Mouse (Mus musculus) hindbrain, embryonic 10.5 days (tissue): ENCODE results near the gene Gja8. TPM values are rescaled to one million over a fixed set of nuclear protein-coding genes. Genes with fewer than 3 reads are reported as not detected.

Experiments
- DNase-seq: peaks from one replicate; pipeline ENCODE4 v3.0.0-alpha.2; 2017; ENCODE audit warnings: low spot score
- H3K27ac ChIP-seq: fragments of 300-500 bp; sonication (generic); 2 replicates; pipeline ENCODE4 v1.5.1; 2016; ENCODE audit warnings: mild to moderate bottlenecking, moderate library complexity
- H3K27me3 ChIP-seq: fragments of 300-500 bp; sonication (generic); 2 replicates; pipeline ENCODE4 v1.6.1; 2016; ENCODE audit warnings: mild to moderate bottlenecking; ENCODE audit not compliant: poor library complexity, insufficient read depth, severe bottlenecking
- H3K36me3 ChIP-seq: fragments of 300-500 bp; sonication (generic); 2 replicates; pipeline ENCODE4 v1.6.1; 2016; ENCODE audit warnings: mild to moderate bottlenecking, moderate library complexity
- H3K4me1 ChIP-seq: fragments of 300-500 bp; sonication (generic); replicated peaks from 2 replicates; pipeline ENCODE4 v1.6.1; 2016; ENCODE audit warnings: mild to moderate bottlenecking
- H3K4me3 ChIP-seq: fragments of 300-500 bp; sonication (generic); 2 replicates; pipeline ENCODE4 v1.5.1; 2016; ENCODE audit warnings: mild to moderate bottlenecking, moderate library complexity
- H3K9me3 ChIP-seq: fragments of 300-500 bp; sonication (generic); 2 replicates; pipeline ENCODE4 v1.6.1; 2016; ENCODE audit warnings: mild to moderate bottlenecking, moderate library complexity
- WGBS: fragments of 180-500 bp; shearing (Covaris S2); methylation state at CpG from one replicate; pipeline ENCODE4 v1.1.7; 2016; 5-methylcytosine and 5-hydroxymethylcytosine counted together
- polyA plus RNA-seq: library from polyadenylated mRNA; unstranded; fragments of >200 nt; fragmentation: Nextera tagmentation; extraction: Ambion mirVana; gene quantifications from 2 replicates; pipeline ENCODE4 v1.2.1, GENCODE M21; 2016

Gja8 gene
- polyA plus RNA-seq, 1 experiment from 2014 or later, result not detected

DNA sequence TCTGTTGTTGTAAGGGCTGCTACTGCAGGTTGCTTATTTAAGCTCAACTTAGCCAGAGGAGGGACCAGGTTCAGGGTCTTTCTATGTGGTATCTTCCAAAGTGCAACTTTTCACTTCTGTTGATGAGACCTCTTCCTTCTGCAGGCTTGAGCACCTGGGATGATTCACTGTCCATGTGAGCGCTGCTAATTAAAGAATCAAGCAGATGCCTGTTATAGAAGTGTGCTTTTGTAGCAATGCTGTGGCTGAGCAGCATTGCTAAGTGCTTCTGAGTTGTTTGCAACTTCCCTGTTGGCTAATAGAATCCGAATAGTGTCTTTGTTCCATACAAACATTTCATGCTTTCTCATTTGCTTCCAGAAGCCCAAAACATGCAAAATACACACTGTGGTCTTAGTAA, 55.5 kb downstream of the Gja8 start:
- 96% methylated on average over 2 of the region's 2 CpGs for WGBS
- H3K27me3 ChIP-seq, result no peaks in the 10 kb centered on the region
- H3K4me3 ChIP-seq, result no peak overlapping the region
- no peaks in the 10 kb centered on the region for H3K4me1 ChIP-seq
- H3K9me3 ChIP-seq, result no peaks in the 10 kb centered on the region
- DNase-seq, result no peak
- no peak overlapping the region for H3K27ac ChIP-seq
- peaks cover 75% of the 10 kb centered on the region for H3K36me3 ChIP-seq

DNA sequence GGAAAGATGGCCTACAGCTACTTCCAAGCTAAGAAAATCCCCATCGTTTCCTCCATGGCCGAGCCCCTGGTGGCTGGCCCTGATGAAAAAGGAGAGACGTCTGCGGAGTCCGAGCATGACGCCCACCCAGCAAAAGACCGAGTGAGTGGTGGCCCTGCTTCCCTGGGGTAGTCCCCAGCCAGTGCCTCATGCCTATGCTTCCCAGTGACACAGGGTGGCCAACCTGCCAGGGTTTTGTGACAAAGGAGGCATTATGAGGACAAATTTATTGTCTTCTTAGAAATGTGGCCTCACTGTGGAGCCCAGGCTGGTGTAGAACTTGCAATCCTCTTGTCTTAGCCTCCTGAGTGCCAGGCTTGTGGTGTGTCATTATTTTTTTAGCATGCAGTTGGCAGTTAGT, 56.7 kb downstream of the Gja8 start:
- peaks cover 63% of the 10 kb centered on the region for H3K36me3 ChIP-seq
- H3K9me3 ChIP-seq, result no peaks in the 10 kb centered on the region
- H3K4me3 ChIP-seq, result no peak overlapping the region
- no peaks in the 10 kb centered on the region for H3K4me1 ChIP-seq
- no peak for DNase-seq
- H3K27ac ChIP-seq, result no peak overlapping the region
- H3K27me3 ChIP-seq, result no peaks in the 10 kb centered on the region
- 94% methylated on average over 7 of the region's 7 CpGs for WGBS

DNA sequence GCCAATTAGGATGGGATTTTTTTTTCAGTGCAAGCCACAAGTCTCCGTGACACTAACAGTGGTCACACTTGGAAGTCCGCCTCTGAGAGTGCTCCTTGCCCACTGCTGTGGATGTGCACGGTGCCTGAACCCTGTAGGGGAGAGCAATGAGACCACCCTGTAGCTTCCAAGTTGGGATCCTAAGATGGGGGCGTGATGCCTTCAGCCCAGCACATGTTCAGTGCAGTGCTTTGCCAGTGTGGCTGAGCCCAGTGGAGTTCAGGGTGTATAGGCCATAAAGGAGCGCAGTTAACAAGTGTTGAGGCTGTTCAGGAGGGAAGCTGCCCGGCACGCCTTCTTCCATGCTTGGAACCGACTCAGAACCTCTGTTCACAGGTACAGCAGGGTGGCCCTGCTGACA, 57.3 kb downstream of the Gja8 start:
- Histone ChIP-seq H3K4me3 (no peak overlapping the region), H3K9me3 (no peaks in the 10 kb centered on the region), H3K27ac (no peak overlapping the region), H3K36me3 (peaks cover 58% of the 10 kb centered on the region), H3K4me1 (no peaks in the 10 kb centered on the region), H3K27me3 (no peaks in the 10 kb centered on the region)
- WGBS, result 96% methylated on average over 8 of the region's 8 CpGs
- no peak for DNase-seq

DNA sequence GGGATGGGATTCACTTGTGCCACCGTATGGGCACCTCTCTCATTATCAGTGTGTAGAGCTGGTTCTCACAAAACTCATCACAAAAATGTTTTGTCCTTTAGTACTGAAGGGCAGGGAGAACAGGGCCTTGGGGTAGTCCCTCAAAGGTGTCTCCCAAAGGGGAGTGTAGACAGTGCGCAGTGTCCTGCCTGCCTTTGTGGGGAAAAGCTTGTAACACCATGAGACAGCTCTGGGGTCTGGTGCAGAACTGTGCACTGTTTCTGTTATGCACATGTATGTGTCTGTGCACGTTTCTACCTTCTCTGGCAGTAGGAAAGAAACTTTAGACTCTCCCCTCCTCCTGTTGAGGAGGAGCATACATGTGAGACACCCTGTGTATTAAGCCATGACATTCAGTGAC, 58.0 kb downstream of the Gja8 start:
- no peak overlapping the region for H3K4me3 ChIP-seq
- H3K4me1 ChIP-seq, result no peaks in the 10 kb centered on the region
- no peaks in the 10 kb centered on the region for H3K27me3 ChIP-seq
- no peaks in the 10 kb centered on the region for H3K9me3 ChIP-seq
- DNase-seq, result no peak
- WGBS, result 90% methylated on average over 3 of the region's 3 CpGs
- H3K27ac ChIP-seq, result no peak overlapping the region
- peaks cover 51% of the 10 kb centered on the region for H3K36me3 ChIP-seq

Other genes starting within 250 kb of the Gja8 start
- 46.2 and 48.3 TPM in 2 replicates for gene Pias3, start 229.6 kb downstream of the Gja8 start, polyA plus RNA-seq
- gene Nudt17, start 217.5 kb downstream of the Gja8 start, polyA plus RNA-seq, result 17.1 and 19.4 TPM in 2 replicates
- 44.4 and 45.3 TPM in 2 replicates for gene Polr3c, start 198.4 kb downstream of the Gja8 start, polyA plus RNA-seq
- gene Rnf115, start 198.4 kb downstream of the Gja8 start, polyA plus RNA-seq, result 63.8 and 64.2 TPM in 2 replicates
- 0.25 and 0.29 TPM in 2 replicates for gene Pdzk1, start 96.7 kb downstream of the Gja8 start, polyA plus RNA-seq
- 0.06 and 0.14 TPM in 2 replicates for gene Cd160, start 96.7 kb downstream of the Gja8 start, polyA plus RNA-seq
- 5.9 and 8.1 TPM in 2 replicates for gene Gja5, start 21.3 kb downstream of the Gja8 start, polyA plus RNA-seq
- 31.6 and 38.0 TPM in 2 replicates for gene Gpr89, start 20.7 kb downstream of the Gja8 start, polyA plus RNA-seq
- 26.4 and 31.2 TPM in 2 replicates for gene Acp6, start 232.8 kb upstream of the Gja8 start, polyA plus RNA-seq